Mouse (Mus musculus) adrenal gland, postnatal 10 days (tissue): ENCODE measurements at regions not wholly inside any gene's neighbourhood (a gene's known extent, or its start where the extent isn't known, plus 50 kb on each side); places are given as distances from the start of the nearest gene placed in this dataset.

Source experiments
- DNase-seq: peaks from one replicate; pipeline ENCODE4 v3.0.0; 2021; ENCODE audit warnings: mixed read lengths

- DNase-seq, result no peak
Observed at GRCm38 (mm10) chr8:103809140-103809539, 292.3 kb upstream of the Cdh5 start.

- no peak for DNase-seq
Observed at GRCm38 (mm10) chr8:103813954-103814591, 287.4 kb upstream of the Cdh5 start.

- DNase-seq, result no peak
Observed at GRCm38 (mm10) chr8:103816101-103816894, 285.1 kb upstream of the Cdh5 start.

- no peak for DNase-seq
Observed at GRCm38 (mm10) chr8:103823541-103823940, 277.9 kb upstream of the Cdh5 start.

GRCm38 (mm10) chr8:103824747-103825146 lies 276.7 kb upstream of the Cdh5 start:
- no peak for DNase-seq

GRCm38 (mm10) chr8:103825289-103825688 lies 276.1 kb upstream of the Cdh5 start:
- peak; percentile 37 for DNase-seq

- no peak for DNase-seq
Observed at GRCm38 (mm10) chr8:103830416-103830815, 271.0 kb upstream of the Cdh5 start.

GRCm38 (mm10) chr8:103839990-103840389 lies 261.4 kb upstream of the Cdh5 start:
- DNase-seq, result no peak

GRCm38 (mm10) chr8:103845964-103846363 lies 255.5 kb upstream of the Cdh5 start:
- no peak for DNase-seq

GRCm38 (mm10) chr8:103846382-103846976 lies 254.9 kb upstream of the Cdh5 start:
- DNase-seq, result no peak

- DNase-seq, result no peak
Observed at GRCm38 (mm10) chr8:103849785-103850184, 251.6 kb upstream of the Cdh5 start.

- DNase-seq, result no peak
Observed at GRCm38 (mm10) chr8:103851286-103851685, 250.1 kb upstream of the Cdh5 start.

GRCm38 (mm10) chr8:103853048-103853447 lies 248.4 kb upstream of the Cdh5 start:
- no peak for DNase-seq

- DNase-seq, result no peak
Observed at GRCm38 (mm10) chr8:103855291-103855690, 246.1 kb upstream of the Cdh5 start.

- no peak for DNase-seq
Observed at GRCm38 (mm10) chr8:103859130-103859529, 242.3 kb upstream of the Cdh5 start.

- DNase-seq, result peak; percentile 45
Observed at GRCm38 (mm10) chr8:103873598-103874502, 227.6 kb upstream of the Cdh5 start.

GRCm38 (mm10) chr8:103874506-103874905 lies 226.9 kb upstream of the Cdh5 start:
- DNase-seq, result no peak

GRCm38 (mm10) chr8:103879505-103879904 lies 221.9 kb upstream of the Cdh5 start:
- no peak for DNase-seq

- DNase-seq, result peak; percentile 34
Observed at GRCm38 (mm10) chr8:103880431-103881145, 220.8 kb upstream of the Cdh5 start.

GRCm38 (mm10) chr8:103881146-103881486 lies 220.3 kb upstream of the Cdh5 start:
- DNase-seq, result peak; percentile 51

GRCm38 (mm10) chr8:103884873-103885780 lies 216.3 kb upstream of the Cdh5 start:
- no peak for DNase-seq
